Mouse (Mus musculus): ENCODE results near the gene Zfp64. TPM values are rescaled to one million over a fixed set of nuclear protein-coding genes. Genes with fewer than 3 reads are reported as not detected.

Zfp64 gene
- total RNA-seq (2023): 21.7 to 26.7 TPM (median 22.5 TPM) in 4 replicates

DNA sequence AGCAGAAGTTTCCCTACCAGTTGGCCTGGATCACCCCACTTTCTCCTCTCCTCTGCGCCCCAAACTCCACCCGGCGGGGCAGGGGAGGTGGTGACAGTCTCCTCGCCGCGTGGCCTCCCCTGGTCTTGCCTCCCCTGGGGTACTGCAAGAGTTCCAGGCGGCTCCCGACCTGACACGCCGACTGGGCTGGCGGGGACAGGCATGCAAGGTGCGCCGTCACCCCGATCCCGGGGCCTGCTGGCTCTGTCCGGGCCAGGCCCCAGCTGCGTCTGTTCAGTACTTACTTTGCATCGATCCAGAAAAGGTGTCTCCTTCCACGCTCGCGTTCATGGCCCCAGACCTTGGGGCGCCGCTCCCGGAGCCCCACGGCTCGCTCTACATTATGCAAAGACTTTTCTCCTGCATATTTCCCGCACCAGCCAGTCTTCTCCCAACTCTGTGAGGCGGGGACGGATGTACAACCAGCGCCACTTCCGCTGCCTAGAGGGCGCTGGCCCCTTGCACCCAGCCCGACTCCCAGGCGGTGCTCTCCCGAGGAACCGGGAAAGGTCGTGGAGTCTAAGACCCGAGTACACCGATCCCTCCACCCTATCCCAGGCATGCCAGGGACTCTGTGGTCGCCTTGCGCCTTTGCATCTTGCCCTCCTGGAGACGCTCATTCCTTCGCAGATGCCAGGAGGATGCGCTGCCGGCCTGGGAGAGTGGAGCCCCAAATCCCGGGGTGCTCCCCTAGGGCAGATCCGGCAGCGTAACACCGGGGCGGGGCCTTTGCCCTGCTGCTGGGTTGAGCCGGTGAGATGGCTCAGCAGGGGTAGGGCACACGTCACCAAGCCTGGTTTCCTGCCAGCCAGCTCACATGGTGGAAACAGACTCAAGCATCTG, at the start of gene Zfp64:
Gene Zfp64, minus strand, starts transcription at position 753 of the 882 bp plus-strand sequence.

Other genes starting within 250 kb of the Zfp64 start
- gene Atp9a, start 213.2 kb downstream of the Zfp64 start, total RNA-seq (2023): 0.49 to 1.3 TPM (median 0.83 TPM) in 4 replicates
- gene Sall4, start 187.6 kb downstream of the Zfp64 start, total RNA-seq (2023): not detected in 4 replicates